Mouse (Mus musculus): ENCODE measurements around the gene Acot6.

Gene Acot6

DNA sequence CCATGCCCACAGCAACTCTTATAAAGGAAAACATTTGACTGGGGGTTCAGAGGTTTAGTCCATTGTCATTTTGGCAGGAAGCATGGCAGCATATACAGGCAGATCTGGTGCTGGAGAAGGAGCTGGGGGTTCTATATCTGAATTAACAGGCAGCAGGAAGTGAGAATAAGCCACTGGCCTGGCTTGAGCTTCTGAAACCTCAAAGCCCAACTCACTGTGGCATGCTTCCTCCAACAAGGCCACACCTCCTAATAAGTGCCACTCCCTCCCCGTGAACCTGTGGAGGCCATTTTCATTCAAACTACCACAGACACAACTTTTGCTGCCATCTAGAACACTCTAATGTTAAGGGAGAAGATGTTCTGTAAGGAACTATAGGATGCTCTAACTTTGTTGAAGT is 7.2 kb downstream of the Acot6 start:
- DNase-seq = no peak

DNA sequence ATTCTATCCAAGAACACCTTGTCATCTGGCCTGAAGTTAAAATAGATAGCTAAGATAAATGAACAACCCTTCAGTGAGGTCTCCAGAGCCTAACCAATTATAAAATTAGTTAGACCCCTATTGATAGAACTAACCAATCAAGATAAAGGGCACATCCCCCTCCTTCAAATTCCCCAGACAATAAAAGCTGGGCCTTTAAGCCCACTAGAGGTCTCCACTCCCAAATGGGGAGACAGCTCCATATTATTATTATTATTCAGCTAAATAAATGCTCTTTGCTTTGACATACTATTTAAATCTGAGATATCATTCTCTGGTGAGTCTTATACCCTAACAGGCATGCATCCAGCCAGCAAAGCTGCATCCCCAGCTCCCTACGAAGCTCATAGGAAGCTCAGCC is 9.5 kb downstream of the Acot6 start:
- no peak for DNase-seq

DNA sequence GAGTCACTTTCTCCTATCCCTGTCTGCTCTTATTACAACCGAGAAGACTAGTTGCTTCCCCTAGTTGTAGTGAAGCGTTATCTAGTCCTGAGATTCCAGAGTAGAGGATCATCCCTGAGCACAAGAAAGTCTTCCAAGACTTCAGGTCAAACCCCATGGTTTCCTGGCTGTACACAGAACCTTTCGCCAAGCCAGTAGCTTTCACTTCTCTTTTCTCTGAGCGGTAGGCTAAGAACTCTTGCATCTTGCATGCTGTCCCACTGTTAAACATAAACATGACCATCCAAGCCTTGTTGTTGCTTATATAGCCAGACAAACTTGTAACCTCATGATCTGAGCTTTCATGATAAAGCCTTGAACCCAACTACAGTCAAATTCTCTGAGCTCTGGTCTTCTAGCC is 10.4 kb downstream of the Acot6 start:
- DNase-seq = no peak

DNA sequence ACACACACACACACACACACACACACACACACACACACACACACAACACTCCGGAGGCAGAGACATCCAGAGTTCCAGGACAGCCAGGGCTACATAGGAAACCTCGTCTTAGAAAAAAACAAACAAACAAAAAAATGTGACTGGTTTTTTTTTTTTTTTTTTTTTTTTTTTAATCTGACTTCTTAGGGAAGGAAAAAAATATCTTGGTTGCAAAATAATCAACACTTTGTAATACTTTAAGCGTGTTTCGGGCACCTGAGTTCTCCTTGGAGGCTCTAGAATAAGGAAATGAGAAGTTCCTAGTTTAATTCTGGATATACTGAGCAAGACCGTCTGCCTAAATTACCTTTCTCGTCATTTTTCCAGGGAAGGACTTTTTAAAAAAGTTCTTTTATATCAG is 13.2 kb downstream of the Acot6 start:
- no peak for DNase-seq

DNA sequence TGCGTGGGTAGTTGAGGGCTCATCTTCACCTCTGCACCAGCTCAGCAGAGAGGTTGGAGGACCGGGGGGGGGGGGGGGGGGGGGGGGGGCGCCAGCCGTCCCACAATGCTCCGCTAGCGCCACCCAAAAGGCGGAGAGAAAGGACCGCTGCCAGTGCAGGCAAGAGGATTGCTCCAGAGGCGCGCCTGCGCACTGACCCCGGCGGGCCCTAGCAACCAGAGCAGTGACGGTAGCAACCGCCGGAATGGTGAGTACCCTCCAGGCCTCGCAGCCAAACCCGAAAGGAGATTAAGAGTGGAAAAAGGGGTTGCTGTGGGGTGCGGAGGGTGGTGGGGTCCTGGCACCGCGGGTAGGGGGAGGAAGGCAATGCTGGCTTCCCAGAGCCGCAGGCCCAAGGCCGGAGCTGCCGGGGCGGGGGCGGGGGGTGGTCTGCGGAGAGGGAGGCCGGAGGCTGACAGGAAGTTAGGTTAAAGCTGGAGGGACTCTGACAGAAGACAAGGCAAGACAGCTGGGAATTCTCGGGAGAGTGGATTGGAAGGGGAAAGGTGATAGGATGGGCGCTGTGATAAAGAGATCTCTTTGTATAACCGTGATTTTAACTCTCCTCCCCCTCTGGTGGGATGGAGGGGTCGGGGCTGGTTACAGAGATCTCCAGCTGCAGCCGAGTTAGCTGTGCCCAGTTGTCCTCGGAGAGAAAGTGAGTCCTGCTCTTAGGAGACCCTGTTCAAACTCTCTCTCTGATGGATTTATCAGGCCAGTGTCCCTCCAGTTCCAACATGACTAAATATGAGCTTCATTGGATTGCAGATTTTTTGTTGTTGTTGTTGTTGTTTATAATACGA is 13.9 kb downstream of the Acot6 start, which contains the start of gene Dnal1:
TSS of gene Dnal1 (plus strand) at position 214 of the 842 bp plus-strand sequence.
- DNase-seq = peak; percentile 84

DNA sequence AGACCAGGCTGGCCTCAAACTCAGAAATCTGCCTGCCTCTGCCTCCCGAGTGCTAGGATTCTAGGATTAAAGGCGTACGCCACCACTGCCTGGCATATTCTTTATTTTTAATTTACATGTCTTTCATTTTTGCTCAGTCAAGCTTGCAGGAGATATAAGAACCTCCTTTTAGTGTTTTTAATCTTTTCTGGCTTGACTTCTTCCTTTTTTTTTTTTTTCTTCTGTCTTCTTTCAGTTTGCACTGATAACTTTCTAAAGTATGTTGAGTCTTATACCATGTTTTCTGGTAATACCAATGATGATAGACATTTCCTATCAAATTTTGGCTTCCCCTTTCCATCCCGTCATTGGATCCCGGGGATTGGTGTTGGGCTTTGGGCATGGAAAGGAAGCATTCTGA is 19.1 kb downstream of the Acot6 start:
- no peak for DNase-seq

DNA sequence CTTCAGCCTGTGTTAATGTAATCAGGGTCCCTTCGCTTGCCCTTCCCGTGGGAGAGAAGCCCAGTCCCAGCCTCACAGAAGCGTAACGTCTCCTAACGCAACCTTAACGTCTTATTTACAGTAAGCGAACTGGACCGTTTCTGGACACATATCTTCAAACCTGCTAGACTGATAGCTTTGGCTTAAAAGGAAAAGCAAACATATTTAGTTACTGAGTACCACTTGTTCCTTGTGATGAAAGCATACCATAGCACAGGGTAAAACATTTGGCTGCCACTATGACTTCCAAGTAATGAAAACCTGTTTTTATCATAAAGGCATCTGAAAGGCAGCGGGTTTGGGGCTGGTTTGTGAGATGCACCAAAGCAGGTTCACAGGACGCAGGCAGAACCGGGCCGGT is 25.4 kb downstream of the Acot6 start:
- DNase-seq = no peak

DNA sequence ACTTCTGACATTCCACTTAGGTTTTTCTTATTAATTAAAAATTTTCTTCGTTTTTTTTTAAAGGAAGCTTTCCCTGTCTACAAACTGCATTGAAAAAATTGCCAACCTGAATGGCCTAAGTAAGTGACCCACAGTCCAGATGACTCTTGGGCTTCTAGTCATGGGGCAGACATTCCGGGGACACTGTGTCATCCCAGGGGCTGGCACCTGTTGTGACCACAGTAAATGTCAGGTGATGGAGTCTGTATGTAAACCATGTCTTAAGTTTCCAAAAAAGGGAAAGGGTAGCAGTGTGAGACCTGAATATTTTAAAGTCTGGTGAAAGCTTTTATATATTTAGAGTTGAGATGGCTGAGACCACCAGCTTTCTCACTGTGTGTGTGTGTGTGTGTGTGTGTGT is 26.4 kb downstream of the Acot6 start:
- DNase-seq = no peak

DNA sequence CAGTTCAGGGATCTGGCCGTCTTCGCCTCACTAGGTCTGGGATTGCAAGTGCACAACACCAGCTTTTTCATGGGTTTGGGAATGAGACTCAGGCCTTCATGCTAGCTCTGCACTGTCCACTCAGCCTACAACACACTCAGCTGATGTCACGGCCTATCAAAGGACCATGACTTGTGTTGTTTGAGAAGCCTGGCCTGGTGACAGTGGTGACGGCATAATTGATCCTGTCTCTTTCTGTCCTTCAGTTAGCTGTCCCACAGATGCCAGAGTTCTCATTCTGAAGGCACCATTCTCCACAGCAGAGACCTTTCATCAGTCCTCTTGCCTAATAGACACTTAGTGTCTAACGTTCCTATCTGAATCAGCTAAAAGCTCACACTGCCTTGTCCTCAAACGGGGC is 28.1 kb downstream of the Acot6 start:
- DNase-seq = no peak

DNA sequence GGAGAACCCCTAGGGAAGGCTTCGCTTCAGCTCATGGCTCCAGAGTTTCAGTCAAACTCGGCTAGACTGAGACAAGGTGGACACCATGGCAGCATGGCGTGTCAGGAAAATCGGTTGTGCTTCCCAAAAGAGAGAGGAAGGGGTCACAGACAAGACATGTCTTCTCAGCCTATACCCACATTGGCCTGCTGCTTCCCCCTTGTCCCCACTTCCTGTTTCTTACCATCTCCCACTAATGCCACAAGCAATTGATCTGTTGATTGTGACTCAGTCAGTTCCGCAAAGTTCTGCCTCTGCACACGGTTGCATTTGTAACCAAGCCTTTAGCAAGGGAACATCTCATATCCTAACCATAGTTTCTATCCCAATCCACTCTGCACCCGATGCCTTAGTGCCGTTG is 29.5 kb downstream of the Acot6 start:
- DNase-seq = no peak

DNA sequence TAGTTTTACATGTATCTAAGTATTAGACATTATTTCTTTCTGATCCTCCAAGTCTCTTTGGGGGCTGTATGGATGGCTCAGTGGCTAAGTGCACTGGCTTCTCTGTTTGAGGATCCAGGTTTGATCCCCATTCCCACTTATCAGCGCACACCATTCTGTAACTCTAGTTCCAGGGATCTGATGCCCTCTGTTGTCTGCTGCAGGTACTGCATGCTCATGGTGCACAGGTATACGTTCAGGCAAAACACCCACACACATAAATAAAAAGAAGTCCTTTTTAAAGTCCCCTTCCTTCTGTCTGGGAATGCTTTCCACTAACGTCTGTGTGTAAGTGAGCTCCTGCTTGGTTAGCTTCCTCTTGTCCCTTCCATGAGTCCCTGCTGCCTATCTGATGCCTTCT is 31.8 kb downstream of the Acot6 start:
- no peak for DNase-seq

DNA sequence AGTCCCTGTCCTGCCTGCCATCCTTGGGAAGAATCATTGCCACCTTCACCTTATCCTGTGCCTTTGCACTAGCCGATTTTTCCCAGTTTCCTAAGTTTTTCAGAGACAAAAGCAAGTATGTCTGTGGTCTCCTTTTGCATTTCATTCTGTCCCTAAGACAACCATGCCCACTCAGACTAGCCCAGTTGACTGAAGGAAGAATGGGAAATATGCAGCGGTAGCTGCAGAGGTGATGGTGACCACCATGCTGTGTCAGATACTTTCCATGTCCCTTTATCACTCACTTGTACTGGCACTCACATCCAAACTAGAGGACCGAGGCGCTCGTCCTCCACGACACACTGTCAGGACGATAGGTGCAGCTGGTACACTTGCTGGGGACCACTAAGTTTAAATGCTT is 36.7 kb downstream of the Acot6 start:
- DNase-seq = no peak

DNA sequence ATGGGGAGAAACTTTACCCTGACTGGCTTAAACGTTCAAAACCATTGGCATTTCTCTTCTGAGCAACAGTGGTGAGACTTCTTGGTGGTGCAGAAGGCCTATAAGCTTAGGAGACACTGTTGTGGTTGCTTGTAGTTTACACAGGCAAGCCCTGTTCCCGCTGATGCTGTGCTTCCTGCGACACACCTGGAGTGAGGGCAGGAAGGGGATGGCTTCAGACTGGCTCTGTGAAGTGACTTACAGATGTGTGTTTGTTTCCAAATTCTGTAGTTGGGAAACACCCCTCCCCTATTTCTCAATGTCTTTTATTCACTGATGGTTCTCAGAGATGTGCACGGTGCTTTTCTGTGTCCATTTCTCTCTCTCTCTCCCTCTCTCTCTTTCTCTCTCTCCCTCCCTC is 39.7 kb downstream of the Acot6 start:
- no peak for DNase-seq

DNA sequence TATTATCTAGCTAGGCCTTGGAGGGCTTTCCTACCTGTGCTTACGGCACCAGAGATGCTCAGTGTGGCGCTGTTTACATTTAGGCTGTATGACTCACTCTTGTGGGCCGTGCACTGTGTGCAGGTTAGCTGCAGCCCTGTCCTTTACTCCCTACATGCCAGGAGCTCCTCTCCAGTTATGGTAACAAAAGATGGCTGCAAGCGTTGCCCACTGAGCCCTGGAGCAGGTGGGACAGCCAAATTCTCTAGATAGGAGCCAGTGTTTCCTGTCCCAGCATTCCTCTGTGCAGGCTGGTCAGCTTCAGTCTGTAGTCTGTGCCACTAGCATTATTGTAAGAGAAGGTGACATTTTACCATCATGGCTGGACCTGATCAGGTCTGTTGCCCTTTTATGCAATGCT is 40.8 kb downstream of the Acot6 start:
- no peak for DNase-seq

DNA sequence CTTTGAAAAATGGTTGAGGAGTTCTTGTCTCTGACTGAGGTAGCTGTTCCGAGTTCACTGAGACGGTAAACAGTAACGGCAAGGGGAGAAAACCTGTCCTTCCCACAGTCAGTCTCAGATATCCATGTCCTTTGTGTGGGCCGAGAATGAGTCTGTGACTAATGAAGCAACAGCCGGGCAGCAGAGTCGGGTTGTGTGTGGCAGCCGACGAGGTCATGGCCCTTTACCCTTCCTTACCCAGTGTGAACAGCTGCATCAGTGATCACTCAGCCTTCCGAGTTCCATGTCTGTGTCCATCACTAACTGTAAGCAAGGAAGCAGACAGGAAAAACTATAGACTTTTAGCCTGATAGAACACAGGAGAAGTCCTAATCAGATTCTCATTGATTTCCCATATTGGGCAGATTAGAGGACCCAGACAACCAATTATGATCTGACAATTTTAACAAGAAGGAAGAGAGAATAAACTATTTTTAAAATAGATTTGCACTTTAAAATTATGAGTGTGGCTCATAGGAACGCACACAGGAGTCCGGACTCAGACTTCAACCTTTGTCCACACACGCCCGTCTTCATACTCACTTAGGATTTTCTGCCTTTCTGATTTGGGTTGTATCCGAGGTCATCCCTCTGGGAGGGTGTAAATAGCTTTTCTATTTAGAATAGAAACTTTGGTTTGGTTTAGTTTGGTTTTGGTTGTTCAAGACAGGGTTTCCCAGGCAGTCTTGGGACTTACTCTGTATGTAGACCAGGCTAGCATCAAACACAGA is 42.0 kb downstream of the Acot6 start:
- no peak for DNase-seq

DNA sequence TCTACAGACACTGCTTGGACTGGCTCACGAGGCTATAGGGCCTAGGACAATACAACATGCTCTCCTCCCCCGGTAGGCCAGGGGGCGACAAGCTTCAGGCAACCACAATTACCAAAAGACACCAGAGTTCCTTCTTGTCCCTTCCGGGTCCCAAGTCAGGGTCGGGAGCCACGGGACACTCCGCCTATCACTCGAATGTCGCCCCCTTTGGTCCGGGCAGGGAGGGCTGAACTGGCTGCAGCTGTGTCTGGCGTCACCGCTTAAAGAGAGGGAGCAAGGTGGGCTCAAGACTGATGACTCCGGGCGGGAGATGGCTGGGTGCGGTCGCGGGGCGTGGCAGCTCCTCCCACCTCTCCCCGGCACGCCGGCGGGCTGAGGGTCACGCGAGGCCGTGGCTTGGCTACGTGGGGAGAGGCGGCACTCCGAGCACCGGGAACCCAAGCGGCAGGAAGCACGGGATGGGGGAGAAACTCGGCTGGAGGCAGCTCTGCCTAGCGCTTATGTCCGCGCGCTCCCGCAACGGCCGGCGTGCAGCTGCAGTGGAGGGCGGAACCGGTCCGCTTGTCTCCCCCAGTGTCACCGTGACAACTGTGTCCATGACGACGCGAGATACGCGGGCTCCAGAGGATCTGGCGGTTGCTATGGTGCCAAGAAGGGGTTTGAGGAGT is 47.6 kb downstream of the Acot6 start, which contains the start of gene Pnma1:
TSS of gene Pnma1 (minus strand) at position 536 of the 668 bp plus-strand sequence.
- no peak for DNase-seq

DNA sequence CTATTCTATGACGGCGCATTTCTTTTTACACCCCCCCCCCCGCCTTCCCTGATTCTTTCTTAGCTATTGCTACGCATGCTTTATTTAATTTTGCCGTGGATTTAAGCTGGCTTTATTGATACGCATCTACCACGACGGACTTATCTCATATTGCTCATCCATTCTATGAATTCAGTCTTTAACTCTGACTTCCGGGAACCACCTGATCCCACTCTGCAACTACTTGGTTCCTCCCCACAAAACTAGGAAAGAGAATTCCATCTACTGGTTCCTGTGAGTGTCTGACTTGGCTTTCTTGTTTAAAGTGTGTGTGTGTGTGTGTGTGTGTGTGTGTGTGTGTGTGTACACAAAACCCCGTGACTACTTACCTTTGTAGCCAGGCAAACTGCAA is 48.2 kb downstream of the Acot6 start:
- DNase-seq = no peak

DNA sequence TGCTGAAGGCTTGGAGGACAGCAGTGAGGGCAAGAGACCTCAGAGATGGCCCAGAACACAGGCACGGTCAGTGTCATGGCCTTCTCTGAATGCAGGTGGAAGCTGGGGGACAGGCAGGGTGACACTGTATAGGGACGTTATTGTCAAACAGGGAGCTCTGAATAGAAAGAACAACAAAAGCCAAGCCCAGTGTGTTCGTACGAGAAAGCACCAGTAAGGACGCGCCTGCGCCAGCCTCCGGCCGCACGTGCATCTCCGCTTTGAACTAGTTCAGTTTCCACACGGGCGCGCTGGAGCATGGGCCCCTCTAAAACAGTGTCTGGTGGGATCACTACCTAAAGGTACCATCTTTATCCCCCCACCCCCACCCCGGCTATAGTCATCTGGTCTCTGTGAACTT is 49.5 kb downstream of the Acot6 start:
- DNase-seq = no peak

DNA sequence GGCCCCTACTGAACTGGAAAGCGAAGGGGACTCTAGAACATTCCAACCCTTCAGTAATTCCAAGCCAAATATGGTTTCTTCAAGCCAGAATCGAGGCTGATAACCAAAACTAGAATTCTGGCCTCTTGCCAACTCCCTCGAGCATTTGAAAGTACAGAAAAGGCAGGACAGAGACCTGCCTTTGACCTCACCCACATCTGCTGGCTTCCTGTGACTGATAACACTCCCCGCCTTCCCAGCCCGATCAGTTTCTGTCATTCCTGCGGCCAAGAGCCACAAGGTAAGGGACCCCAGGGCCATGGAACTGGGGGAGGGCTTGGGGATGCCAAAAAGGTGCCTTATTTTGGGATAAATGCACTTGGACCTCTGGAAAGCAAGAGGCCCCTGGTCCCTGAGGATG is 50.5 kb downstream of the Acot6 start:
- no peak for DNase-seq

DNA sequence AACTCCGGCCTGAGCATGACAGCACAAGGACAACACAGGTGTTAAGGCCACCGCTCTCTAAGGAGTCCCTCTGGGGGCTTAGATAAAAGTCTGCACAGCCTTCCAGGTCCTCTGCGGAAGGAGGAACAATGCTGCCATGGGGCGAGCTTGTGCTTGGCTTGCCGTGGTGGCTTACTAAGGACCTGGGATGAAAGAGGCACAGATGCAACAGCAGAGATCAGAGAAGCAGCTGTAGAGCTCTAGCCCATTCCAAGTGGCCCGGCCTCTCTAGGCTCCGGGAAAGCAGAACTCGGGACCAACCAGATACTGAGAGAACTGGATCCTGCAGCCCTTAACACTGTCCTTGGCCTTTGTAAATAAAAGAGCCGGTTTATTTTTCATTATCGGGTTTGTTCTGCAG is 51.5 kb downstream of the Acot6 start:
- DNase-seq = no peak

DNA sequence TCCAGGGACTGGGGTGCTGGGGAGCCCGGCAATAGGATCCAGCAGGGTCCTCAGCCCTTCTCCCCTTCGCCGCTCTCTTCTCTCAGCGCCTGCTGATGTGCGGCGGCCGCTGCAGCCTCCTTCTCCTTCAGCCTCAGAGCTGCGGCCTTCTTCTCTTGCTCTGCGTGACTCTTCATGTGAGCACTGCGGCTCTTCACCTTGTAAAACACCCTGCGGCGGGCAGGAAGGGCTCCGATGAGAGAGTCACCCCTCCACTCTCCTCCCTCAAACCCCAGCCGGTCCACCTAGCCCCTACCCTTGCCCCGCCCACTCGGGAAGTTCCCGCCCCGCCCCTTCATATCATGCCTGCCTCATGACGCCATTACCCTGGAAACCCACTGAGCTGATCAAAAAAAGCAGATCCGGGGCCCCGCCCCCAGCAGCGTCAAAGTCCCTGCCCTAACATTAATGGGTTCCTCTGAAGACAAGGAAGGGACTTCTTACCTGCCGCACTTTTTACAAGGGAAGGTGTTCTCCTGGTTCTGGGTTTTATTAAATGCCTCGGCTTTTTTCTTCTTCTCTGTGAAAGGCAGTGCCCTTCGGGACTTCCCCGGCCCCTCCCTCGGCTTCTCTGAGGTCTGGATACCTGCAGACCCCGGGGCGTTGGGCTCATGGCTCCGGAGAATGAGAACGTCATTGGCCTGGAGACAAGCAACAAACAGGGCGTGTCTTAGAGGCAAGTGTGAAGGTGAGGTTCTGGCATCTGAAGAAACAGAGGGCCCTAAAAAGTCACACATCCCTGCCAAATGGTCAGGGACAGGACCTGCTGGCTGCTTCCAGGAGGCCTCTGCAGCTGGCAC is 52.1 kb downstream of the Acot6 start:
- peak; percentile 18 for DNase-seq

DNA sequence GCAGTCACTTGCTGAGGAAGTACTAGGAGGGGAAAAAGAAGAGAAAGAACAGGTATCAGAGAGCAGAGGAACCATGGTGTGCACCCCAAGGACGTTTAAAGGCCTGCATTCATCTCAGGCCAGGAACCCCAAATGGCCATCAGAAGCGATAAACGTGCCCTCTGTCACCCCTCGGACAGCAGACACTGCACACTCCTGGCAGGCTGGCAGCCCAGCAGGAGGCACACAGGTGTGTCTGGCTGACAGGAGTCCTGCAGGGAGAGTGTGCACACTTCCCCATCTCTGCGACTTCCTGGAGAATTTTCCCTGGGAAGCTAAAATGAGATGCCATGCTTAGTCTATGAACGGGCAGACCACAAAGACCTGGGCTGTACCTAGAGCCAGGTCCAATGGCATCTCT is 53.0 kb downstream of the Acot6 start:
- DNase-seq = no peak

Data from cerebellum, adult 11 months (tissue).